Mouse (Mus musculus): Measurements from ENCODE around the gene Lsr.

Lsr gene

GRCm38 (mm10) chr7:30973251-30973500 lies at the start of gene Lsr:
Lsr (minus strand) TSS chr7:30973464.
- no peak for DNase-seq (ENCODE audit: low read depth, low spot score)

- DNase-seq (ENCODE audit: low read depth, low spot score): no peak
Observed at GRCm38 (mm10) chr7:31017104-31017901, 44.0 kb upstream of the Lsr start.

GRCm38 (mm10) chr7:31012971-31013370 lies 39.7 kb upstream of the Lsr start:
- no peak for DNase-seq (ENCODE audit: low read depth, low spot score)

GRCm38 (mm10) chr7:31008889-31009288 lies 35.6 kb upstream of the Lsr start:
- no peak for DNase-seq (ENCODE audit: low read depth, low spot score)

GRCm38 (mm10) chr7:31008175-31008574 lies 34.9 kb upstream of the Lsr start:
- DNase-seq (ENCODE audit: low read depth, low spot score): no peak

GRCm38 (mm10) chr7:31007775-31008174 lies 34.5 kb upstream of the Lsr start:
- no peak for DNase-seq (ENCODE audit: low read depth, low spot score)

GRCm38 (mm10) chr7:31002650-31003049 lies 29.4 kb upstream of the Lsr start:
- DNase-seq (ENCODE audit: low read depth, low spot score): no peak

- no peak for DNase-seq (ENCODE audit: low read depth, low spot score)
Observed at GRCm38 (mm10) chr7:31000505-31001020, 27.3 kb upstream of the Lsr start.

- no peak for DNase-seq (ENCODE audit: low read depth, low spot score)
Observed at GRCm38 (mm10) chr7:30996491-30996890, 23.2 kb upstream of the Lsr start.

GRCm38 (mm10) chr7:30993986-30994385 lies 20.7 kb upstream of the Lsr start:
- no peak for DNase-seq (ENCODE audit: low read depth, low spot score)

- no peak for DNase-seq (ENCODE audit: low read depth, low spot score)
Observed at GRCm38 (mm10) chr7:30992148-30992547, 18.9 kb upstream of the Lsr start.

GRCm38 (mm10) chr7:30988519-30989162 lies 15.4 kb upstream of the Lsr start:
- no peak for DNase-seq (ENCODE audit: low read depth, low spot score)

- no peak for DNase-seq (ENCODE audit: low read depth, low spot score)
Observed at GRCm38 (mm10) chr7:30985357-30985756, 12.1 kb upstream of the Lsr start.

- DNase-seq (ENCODE audit: low read depth, low spot score): no peak
Observed at GRCm38 (mm10) chr7:30981703-30982102, 8.4 kb upstream of the Lsr start.

GRCm38 (mm10) chr7:30973501-30974289 lies 431 bp upstream of the Lsr start, which contains the start of gene Fam187b:
Fam187b (plus strand) TSS chr7:30973790.
- peak; percentile 62 for DNase-seq (ENCODE audit: low read depth, low spot score)

GRCm38 (mm10) chr7:30972426-30973250 lies 626 bp downstream of the Lsr start:
- DNase-seq (ENCODE audit: low read depth, low spot score): no peak

GRCm38 (mm10) chr7:30971901-30972300 lies 1.4 kb downstream of the Lsr start:
- DNase-seq (ENCODE audit: low read depth, low spot score): no peak

- no peak for DNase-seq (ENCODE audit: low read depth, low spot score)
Observed at GRCm38 (mm10) chr7:30969174-30969573, 4.1 kb downstream of the Lsr start.

GRCm38 (mm10) chr7:30968611-30969010 lies 4.7 kb downstream of the Lsr start:
- no peak for DNase-seq (ENCODE audit: low read depth, low spot score)

GRCm38 (mm10) chr7:30966657-30967056 lies 6.6 kb downstream of the Lsr start:
- DNase-seq (ENCODE audit: low read depth, low spot score): no peak

- DNase-seq (ENCODE audit: low read depth, low spot score): no peak
Observed at GRCm38 (mm10) chr7:30965677-30966076, 7.6 kb downstream of the Lsr start.

All from c-Kit-negative CD71-positive TER-119-positive erythroid progenitor cells, embryonic 14.5 days (primary cell).